Comparison of ENCODE assay signal across 8 mouse cellular contexts in genomic region chr7:127776878-127777473, GRCm38 (mm10). TPM values are rescaled to one million over a fixed set of nuclear protein-coding genes. Genes with fewer than 3 reads are reported as not detected.
DNase-seq lines count a peak whose midpoint lies in the region; ATAC-seq and TF ChIP-seq lines count a peak whose summit lies in the region.

No protein-coding gene starts in this region.

- 1% methylated on average over 49 of the region's 70 CpGs for WGBS in hindbrain, postnatal 0 days

- H3K9ac ChIP-seq in hindbrain, postnatal 0 days (replicated peaks; ENCODE audit: low read length): peak overlapping the region; percentile 84

- peak overlapping the region; percentile 68 for H3K4me3 ChIP-seq in hindbrain, postnatal 0 days (ENCODE audit: low read length)
- H3K4me3 ChIP-seq in left cerebral cortex, adult 2 months: peak overlapping the region; percentile 86

- H3K36me3 ChIP-seq in hindbrain, postnatal 0 days (ENCODE audit: insufficient read depth, low read length): peaks cover 24% of the 10 kb centered on the region

- peak overlapping the region; percentile 76 for H3K4me2 ChIP-seq in hindbrain, postnatal 0 days (ENCODE audit: low read depth, low read length)

- intact Hi-C loops in left cerebral cortex, adult 2 months (cut with DNase I): loop anchor here (2.0 to 5.0 kb wide), 2 partner anchors 64 to 190 kb away; partner anchors contain the start of gene Fus

- peak; percentile 93 for ATAC-seq in hindbrain, postnatal 0 days
- peak; percentile 94 for ATAC-seq in megakaryocyte, adult 5-6 weeks (ENCODE audit: poor library complexity, severe bottlenecking)

- H3K27ac ChIP-seq in hindbrain, postnatal 0 days: peak overlapping the region; percentile 88
- peak overlapping the region; percentile 100 for H3K27ac ChIP-seq in left cerebral cortex, adult 2 months

- H3K27me3 ChIP-seq in hindbrain, postnatal 0 days (ENCODE audit: insufficient read depth, low read length): no peaks in the 10 kb centered on the region

- peak; percentile 97 for DNase-seq in T-cell, adult 2 months (ENCODE audit: low spot score)
- peak; percentile 97 to 98 for DNase-seq in cerebellum, postnatal 36 days
- DNase-seq in gastrocnemius, adult 18-20 months (ENCODE audit: low spot score): peak; percentile 96
- peak; percentile 98 for DNase-seq in hindbrain, postnatal 0 days (ENCODE audit: low spot score)
- DNase-seq in left cerebral cortex, adult 2 months (ENCODE audit: extremely low spot score in 1 of 2, low spot score in 2 of 2): peak; percentile 95 to 96
- peak; percentile 95 to 97 for DNase-seq in right cerebral cortex, adult 2 months (ENCODE audit: low spot score in 2 of 2)
- peak; percentile 98 for DNase-seq in urinary bladder, postnatal 14 days (ENCODE audit: low spot score)

- TF ChIP-seq CTCF in hindbrain, postnatal 0 days (IDR thresholded peaks at IDR 0.05; ENCODE audit: low read depth): no peak
- no peak for TF ChIP-seq CTCF in left cerebral cortex, adult 2 months (IDR thresholded peaks at IDR 0.05)

- H3K4me1 ChIP-seq in hindbrain, postnatal 0 days (ENCODE audit: insufficient read depth, low read length): 0 out of 2 replicates have a peak, but pooled peaks cover 3% of the 10 kb centered on the region

- no peaks in the 10 kb centered on the region for H3K9me3 ChIP-seq in hindbrain, postnatal 0 days (ENCODE audit: low read length)

RNA-seq across cellular contexts. Expression of gene Setd1a, which starts 0.5 kb away (rescaled TPM):
- 10 to 100 TPM; 16.2 to 17.6 TPM for total RNA-seq in gastrocnemius, adult 18-20 months (2021)
- total RNA-seq in hindbrain, postnatal 0 days (2014; rRNA removed): 17.8 and 18.2 TPM in 2 replicates
- polyA plus RNA-seq in hindbrain, postnatal 0 days (2015; fragmentation: Nextera tagmentation; extraction: Ambion mirVana): 10.5 and 16.0 TPM in 2 replicates
- total RNA-seq in left cerebral cortex, adult 2 months (2021): 10 to 100 TPM; 48.8 to 55.2 TPM
- 35.2 and 43.3 TPM in 2 replicates for total RNA-seq in megakaryocyte, adult 5-6 weeks (2015)
- 7.7 and 9.8 TPM in 2 replicates for total RNA-seq in megakaryocyte, adult 5-6 weeks (2017)

RNA-seq across cellular contexts. Expression of gene Orai3, which starts 7.4 kb away (rescaled TPM):
- total RNA-seq in gastrocnemius, adult 18-20 months (2021): 10 to 100 TPM; 11.4 TPM
- 20.0 and 35.8 TPM in 2 replicates for total RNA-seq in hindbrain, postnatal 0 days (2014; rRNA removed)
- 10.8 and 11.3 TPM in 2 replicates for polyA plus RNA-seq in hindbrain, postnatal 0 days (2015; fragmentation: Nextera tagmentation; extraction: Ambion mirVana)
- total RNA-seq in left cerebral cortex, adult 2 months (2021): 10 to 100 TPM; 19.8 to 21.8 TPM
- total RNA-seq in megakaryocyte, adult 5-6 weeks (2015): 30.9 and 33.7 TPM in 2 replicates
- 29.5 and 32.7 TPM in 2 replicates for total RNA-seq in megakaryocyte, adult 5-6 weeks (2017)

RNA-seq across cellular contexts. Expression of gene Gm49388, which starts 8.4 kb away (rescaled TPM):
- 1 to 10 TPM in 1 of 2 experiments, under 1 TPM in 1; 0.78 to 2.0 TPM for total RNA-seq in gastrocnemius, adult 18-20 months (2021)
- total RNA-seq in hindbrain, postnatal 0 days (2014; rRNA removed): 0.05 and 2.9 TPM in 2 replicates
- not detected in 2 replicates for polyA plus RNA-seq in hindbrain, postnatal 0 days (2015; fragmentation: Nextera tagmentation; extraction: Ambion mirVana)
- 1 to 10 TPM; 4.2 to 4.3 TPM for total RNA-seq in left cerebral cortex, adult 2 months (2021)
- not detected in 2 replicates for total RNA-seq in megakaryocyte, adult 5-6 weeks (2015)
- not detected in 2 replicates for total RNA-seq in megakaryocyte, adult 5-6 weeks (2017)

RNA-seq across cellular contexts. Expression of gene Hsd3b7, which starts 23.4 kb away (rescaled TPM):
- 1 to 10 TPM; 4.2 TPM for total RNA-seq in gastrocnemius, adult 18-20 months (2021)
- total RNA-seq in hindbrain, postnatal 0 days (2014; rRNA removed): 11.0 and 12.1 TPM in 2 replicates
- polyA plus RNA-seq in hindbrain, postnatal 0 days (2015; fragmentation: Nextera tagmentation; extraction: Ambion mirVana): 10.3 and 11.3 TPM in 2 replicates
- total RNA-seq in left cerebral cortex, adult 2 months (2021): 1 to 10 TPM; 4.2 to 4.5 TPM
- total RNA-seq in megakaryocyte, adult 5-6 weeks (2015): 27.0 and 30.9 TPM in 2 replicates
- total RNA-seq in megakaryocyte, adult 5-6 weeks (2017): 28.5 and 28.7 TPM in 2 replicates

RNA-seq across cellular contexts. Expression of gene Fbxl19, which starts 32.6 kb away (rescaled TPM):
- total RNA-seq in gastrocnemius, adult 18-20 months (2021): 1 to 10 TPM; 1.4 to 1.7 TPM
- total RNA-seq in hindbrain, postnatal 0 days (2014; rRNA removed): 191 and 192 TPM in 2 replicates
- 6.8 and 7.0 TPM in 2 replicates for polyA plus RNA-seq in hindbrain, postnatal 0 days (2015; fragmentation: Nextera tagmentation; extraction: Ambion mirVana)
- total RNA-seq in left cerebral cortex, adult 2 months (2021): 10 to 100 TPM; 72.4 to 81.5 TPM
- 2.1 TPM in 2 replicates for total RNA-seq in megakaryocyte, adult 5-6 weeks (2015)
- total RNA-seq in megakaryocyte, adult 5-6 weeks (2017): 5.8 and 6.2 TPM in 2 replicates

Comparison
In these comparisons a context has a peak if more than half of its experiments do, and no peak if none do; other contexts are left out.
1. Peak in every context shown above with its lines: DNase-seq, ATAC-seq, H3K4me3 ChIP-seq and H3K27ac ChIP-seq.